Mouse (Mus musculus) layer of hippocampus, adult 6 months (tissue): ENCODE measurements around the gene Gm49776. TPM values are rescaled to one million over a fixed set of nuclear protein-coding genes. Genes with fewer than 3 reads are reported as not detected.
A peak's percentile ranks its signal among the peaks of the same experiment; 100 is the strongest.

Experiments used
- long read RNA-seq, 2 experiments: library from polyadenylated mRNA; unstranded; transcript quantifications; one replicate each; pipeline ENCODE4 v2.0.0; 2019 to 2020
- microRNA-seq: library from miRNA; unstranded; fragments of <30 nt; microRNA quantifications from one replicate; pipeline ENCODE4 v1.2.0, GENCODE M21; 2020
- polyA plus RNA-seq: library from polyadenylated mRNA; unstranded; fragments of <200 nt; fragmentation: Nextera tagmentation; gene quantifications from 2 replicates; pipeline ENCODE4 v1.2.3, GENCODE M21; 2021

Gm49776 gene
- polyA plus RNA-seq: not detected in 2 replicates
- long read RNA-seq, experiment 1: 0 reads
- long read RNA-seq, experiment 2, partial matches to known transcripts: 0 of 1 reads
- long read RNA-seq, experiment 2, other reads (novel, unspliced or antisense): 1 of 1 reads

DNA sequence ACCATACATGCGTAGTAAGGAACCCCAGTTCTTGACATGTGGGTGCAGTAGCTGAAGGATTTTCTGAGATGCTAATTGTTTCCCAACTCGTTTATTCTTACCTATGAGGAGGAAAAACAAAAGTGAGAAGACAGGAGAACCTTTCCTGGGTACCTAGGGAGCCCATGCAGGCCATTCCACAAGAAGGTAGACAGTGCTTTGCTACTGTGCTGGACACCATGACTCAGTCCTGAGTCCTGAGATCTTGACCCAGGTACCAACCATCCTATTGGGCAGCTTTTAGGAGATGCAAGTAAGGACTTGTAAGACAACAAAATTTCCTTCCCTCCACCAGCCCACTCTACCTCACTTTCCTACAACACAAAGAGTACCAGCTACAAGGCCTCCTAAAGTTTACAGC lies at the start of gene Gm49776:
TSS of gene Gm49776 (minus strand) at position 101 of the 400 bp plus-strand sequence.

DNA sequence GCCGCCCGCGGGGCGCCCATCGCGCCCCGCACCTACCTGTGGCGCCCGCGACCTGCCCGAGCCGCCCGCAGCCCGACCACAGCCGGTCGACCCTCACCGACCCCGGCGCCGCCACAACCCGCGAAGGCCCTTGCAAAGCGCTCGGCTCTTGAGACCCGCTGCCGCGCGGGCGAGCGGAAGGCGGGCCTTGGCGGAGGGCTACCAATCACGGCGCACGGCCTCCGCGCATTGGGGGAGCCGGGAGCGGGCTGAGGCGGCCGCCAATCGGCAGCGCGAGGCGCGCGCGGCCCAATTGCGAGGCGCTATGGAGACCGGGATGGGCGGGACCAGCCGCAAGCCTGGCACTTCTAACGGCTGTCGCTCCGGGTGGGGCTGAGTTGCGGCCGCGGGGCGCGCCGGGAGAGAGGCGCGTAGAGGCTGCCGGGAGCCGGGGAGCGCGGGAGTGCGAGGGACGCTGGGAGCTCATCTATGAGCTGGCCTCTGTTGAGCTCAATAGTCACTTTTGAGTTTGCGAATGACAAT lies 31.0 kb upstream of the Gm49776 start, which contains the start of gene Dgcr8:
TSS of gene Dgcr8 (minus strand) at position 180 of the 522 bp plus-strand sequence.

DNA sequence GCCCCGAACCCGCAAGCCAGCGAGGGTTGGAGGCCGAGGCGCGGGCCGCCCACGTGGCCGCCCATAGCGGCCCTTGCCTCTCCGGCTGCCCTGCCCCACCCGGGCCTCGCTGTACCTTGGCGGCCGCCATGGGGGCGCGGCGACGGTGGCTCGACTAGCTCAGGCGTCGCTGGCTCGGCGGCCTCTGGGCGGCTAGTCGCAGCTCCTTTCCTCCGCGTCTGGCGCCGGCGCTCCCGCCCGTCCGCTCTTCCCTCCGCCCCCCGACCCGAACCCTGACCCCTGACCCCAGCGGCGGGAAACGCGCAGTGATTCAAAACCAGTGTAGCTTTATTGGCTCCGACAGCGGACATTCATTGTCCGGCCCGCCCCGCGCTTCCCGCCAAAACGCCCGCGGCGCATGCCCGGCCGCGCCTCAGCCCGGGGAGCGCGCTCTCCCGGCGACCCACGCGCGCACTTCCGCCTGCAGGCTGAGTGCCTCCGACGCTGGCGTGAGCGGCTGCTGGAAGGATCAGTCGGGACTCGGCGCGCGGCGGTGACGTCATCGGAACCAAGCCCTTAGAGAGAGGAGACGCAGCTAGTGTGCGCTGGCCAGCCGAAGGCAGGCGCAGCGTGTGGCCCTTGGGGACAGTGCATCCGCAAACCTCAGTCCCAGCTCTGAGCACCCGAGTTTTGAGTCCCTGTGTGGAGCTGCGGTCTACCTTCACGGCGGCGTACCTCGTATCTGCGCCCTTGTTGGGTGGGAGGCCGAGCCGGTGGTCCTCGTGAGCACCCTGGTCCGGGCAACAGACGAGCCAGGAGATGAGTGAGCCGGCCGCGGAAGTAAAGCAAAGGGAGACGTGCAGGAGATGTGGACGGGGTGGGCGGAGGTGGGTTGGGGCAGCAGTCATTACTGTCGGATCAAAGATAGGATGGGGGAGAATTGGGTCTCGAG lies 9.4 kb downstream of the Gm49776 start, which contains the start of the genes Trmt2a and Ranbp1:
TSS of gene Trmt2a (plus strand) at position 247 of the 931 bp plus-strand sequence.
TSS of gene Ranbp1 (minus strand) at position 300 of the 931 bp plus-strand sequence.

DNA sequence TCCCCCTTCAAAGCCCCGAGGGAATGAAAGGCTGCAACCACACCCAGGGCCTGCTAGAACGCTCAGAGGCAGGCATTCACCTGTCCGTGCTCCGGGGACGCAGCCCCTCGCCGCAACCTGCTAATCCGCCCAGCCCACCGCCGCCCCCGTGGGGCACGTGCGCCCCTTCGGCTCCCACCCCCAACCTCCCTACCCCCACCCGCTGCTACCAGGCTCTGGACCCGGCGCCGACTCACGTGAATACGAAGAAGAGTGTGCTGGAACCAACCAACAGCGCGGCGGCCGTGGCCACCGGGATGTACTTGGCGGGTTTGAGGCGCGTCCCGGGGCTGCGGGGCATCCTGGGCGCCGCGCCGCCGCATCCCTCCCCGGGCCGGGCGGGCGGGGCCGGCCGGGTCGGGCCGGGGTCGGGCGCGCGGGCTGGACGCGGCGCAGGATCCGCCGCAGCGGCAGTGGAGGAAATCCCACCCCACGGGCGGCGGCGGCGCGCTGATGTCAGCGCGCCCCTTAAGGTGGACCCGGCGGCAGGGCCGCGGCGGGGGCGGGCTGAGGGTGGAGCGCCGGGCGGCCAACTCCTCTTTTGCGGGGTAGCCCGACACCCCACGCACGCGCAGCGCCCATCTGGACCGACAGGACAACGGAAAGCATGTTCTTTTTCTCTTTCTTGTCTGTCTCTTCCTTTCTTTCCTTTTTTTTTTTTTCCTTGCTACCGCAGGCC lies 23.3 kb downstream of the Gm49776 start, which contains the start of gene Zdhhc8:
TSS of gene Zdhhc8 (minus strand) at position 466 of the 718 bp plus-strand sequence.

DNA sequence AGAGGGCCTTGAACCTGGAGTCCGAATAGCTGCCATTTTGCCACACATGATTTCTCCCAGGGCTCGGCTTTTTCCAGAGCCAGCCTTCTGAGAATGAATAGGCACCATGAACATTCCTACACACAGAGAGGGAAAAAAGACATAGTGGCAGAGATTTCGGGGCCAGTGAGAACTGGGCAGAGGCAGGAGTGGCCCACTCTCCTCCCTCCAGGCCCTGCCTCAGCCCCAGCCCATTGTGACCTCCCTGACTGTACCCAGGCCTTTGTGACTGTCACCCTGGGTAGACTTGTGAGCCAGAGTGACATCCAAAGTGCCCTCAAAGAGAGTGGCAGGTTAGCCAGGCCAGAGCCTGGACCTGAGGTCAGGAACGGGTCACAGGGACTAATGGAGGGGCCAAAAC lies 40.5 kb downstream of the Gm49776 start, which contains the start of gene Ccdc188:
TSS of gene Ccdc188 (plus strand) at position 301 of the 400 bp plus-strand sequence.

Small RNA genes within 50 kb of the gene (microRNA-seq; reads per million reads assigned to microRNA genes)
- gene Gm24572: not detected
- 302 reads per million, percentile 69 among the genes with 10 or more reads in this experiment for gene Mir1306

Other genes with a start within 250 kb of the Gm49776 start
- gene Dgcr6, start 205.5 kb downstream of the Gm49776 start, polyA plus RNA-seq: 158 and 178 TPM in 2 replicates
- gene Prodh, start 168.1 kb downstream of the Gm49776 start, polyA plus RNA-seq: 47.9 and 57.4 TPM in 2 replicates
- 10.2 and 12.5 TPM in 2 replicates for gene Rtn4r, start 130.7 kb downstream of the Gm49776 start, polyA plus RNA-seq
- gene Ccdc188, start 40.4 kb downstream of the Gm49776 start, polyA plus RNA-seq: not detected in 2 replicates
- 15.7 and 16.8 TPM in 2 replicates for gene Zdhhc8, start 23.2 kb downstream of the Gm49776 start, polyA plus RNA-seq
- gene Trmt2a, start 9.6 kb downstream of the Gm49776 start, polyA plus RNA-seq: 32.8 and 34.9 TPM in 2 replicates
- 185 and 187 TPM in 2 replicates for gene Ranbp1, start 9.6 kb downstream of the Gm49776 start, polyA plus RNA-seq
- gene Dgcr8, start 30.9 kb upstream of the Gm49776 start, polyA plus RNA-seq: 5.2 and 8.8 TPM in 2 replicates
- 124 and 138 TPM in 2 replicates for gene Tango2, start 89.8 kb upstream of the Gm49776 start, polyA plus RNA-seq
- gene Arvcf, start 89.9 kb upstream of the Gm49776 start, polyA plus RNA-seq: 7.9 and 8.8 TPM in 2 replicates
- gene Txnrd2, start 168.1 kb upstream of the Gm49776 start, polyA plus RNA-seq: 38.2 and 40.0 TPM in 2 replicates
- gene Comt, start 168.5 kb upstream of the Gm49776 start, polyA plus RNA-seq: 144 and 150 TPM in 2 replicates
- gene Gnb1l, start 240.4 kb upstream of the Gm49776 start, polyA plus RNA-seq: 9.8 and 10.5 TPM in 2 replicates
- 2.5 and 2.6 TPM in 2 replicates for gene Rtl10, start 240.6 kb upstream of the Gm49776 start, polyA plus RNA-seq